Mouse (Mus musculus) stomach, adult 2 months (tissue): Measurements from ENCODE around the gene Slc23a3. TPM values are rescaled to one million over a fixed set of nuclear protein-coding genes. Genes with fewer than 3 reads are reported as not detected.

Experiments
- polyA plus RNA-seq: library from polyadenylated mRNA; depleted of rRNA; stranded (reverse); fragments of >200 nt; gene quantifications from 2 replicates; pipeline ENCODE4 v1.2.3, GENCODE M21; 2012; rRNA removed

The Slc23a3 gene
- 9.6 and 9.8 TPM in 2 replicates for polyA plus RNA-seq

DNA sequence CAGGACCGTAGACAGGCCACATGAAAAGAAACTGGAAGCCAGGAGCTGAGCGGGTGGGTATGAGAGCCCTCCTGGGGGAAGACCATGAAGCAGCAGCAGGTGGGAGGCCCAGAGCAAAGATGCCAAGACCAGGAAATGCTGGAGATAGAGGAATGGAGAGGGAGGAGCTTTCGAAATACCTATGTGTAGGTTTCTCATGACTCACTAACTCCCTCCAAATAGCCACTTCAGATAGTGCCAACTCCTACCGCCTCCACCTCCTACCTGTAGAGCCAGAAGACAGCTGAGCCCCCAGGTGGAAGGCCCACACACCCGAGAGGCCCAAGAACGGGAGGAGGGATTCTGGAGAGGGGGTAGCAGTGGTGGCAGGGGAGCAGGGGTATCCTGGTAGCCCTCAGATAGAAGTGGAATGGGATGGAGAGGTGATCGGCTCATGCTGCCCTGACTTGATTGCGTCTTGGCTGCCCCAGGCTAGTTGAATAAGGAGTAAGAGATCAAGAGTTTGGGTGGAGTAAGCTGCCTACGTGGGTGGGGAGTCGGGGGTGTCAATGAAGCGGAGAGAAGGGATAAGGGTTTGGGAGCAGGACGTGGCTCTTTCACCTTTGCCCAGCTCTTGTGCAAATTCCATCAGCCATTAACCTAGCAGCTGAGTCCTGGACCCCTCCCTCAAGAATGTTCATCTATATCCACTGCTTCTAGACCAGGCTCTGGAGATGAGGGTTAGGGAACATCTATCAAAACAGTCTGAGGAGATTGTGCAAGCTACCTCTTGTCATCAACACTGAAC lies at the start of gene Slc23a3:
Slc23a3 (minus strand) TSS at position 470 of the 787 bp plus-strand sequence.

DNA sequence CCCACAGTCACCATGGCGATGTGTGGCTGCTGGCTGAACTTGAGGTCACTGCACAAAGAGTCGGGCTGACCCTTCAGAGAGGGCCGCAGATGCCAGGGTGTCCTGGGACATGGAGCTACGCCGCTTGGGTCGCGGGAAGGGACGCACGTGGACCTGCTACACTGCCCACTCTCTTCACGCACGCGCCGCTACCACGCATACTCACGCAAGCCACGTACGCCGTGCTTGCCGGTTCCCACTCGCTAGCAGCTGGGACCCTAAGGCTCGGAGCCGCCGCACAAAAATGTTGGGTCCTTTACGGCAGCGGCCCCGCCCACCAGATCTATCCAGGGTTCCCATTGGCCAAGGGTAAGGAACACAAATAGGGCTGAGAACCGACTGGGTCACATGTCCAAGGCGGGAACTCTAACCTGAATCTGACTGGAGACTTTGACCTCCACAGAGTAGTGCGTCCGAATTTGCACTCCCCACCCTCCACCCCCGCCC lies 46.5 kb upstream of the Slc23a3 start, which contains the start of gene Abcb6:
Abcb6 (minus strand) TSS at position 288 of the 486 bp plus-strand sequence.

DNA sequence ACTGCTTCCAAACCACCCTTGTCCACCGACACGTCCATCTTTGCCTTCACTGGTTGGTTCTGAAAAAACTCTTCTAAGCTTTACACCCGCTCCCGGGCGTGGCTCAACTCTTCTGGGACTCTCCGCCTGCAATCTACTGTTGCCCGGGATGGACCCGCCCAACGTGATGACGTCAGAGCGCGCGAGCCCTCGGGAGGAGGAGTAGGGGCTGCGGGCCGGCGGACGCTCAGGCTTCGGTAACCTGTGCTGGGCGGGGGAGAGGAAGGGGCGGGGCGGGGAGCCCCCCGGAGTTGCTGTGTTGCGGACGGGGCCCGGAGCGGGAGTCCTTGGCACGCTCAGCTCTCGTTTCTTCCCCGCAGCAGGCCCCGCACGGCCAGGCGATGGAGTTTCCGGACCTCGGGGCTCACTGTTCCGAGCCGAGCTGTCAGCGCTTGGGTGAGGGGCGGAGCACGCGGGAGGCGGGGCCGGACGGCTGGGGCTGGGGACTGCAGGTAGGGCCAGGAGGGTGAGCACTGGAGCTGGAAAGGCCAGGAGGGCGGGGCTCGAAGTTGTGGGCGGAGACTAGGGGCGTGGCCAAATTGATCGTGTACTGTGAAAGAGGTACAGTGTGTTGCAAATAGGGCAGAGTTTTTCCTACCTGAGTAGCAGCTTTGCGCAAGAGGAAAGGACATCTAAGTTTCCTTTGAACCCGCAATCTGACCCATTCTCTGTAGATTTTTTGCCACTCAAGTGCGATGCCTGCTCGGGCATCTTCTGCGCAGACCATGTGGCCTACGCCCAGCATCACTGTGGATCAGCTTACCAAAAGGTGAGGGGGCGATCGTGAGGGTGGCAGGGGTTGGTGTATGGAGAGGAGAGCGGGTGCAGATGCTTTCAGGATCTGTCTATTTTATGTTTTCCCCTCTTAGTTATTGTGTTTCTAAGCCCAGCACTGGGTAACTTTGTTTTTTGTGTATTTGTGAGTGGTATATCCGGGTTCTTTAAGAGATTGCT lies 35.1 kb upstream of the Slc23a3 start, which contains the start of gene Zfand2b:
Zfand2b (plus strand) TSS at position 175 of the 993 bp plus-strand sequence.

DNA sequence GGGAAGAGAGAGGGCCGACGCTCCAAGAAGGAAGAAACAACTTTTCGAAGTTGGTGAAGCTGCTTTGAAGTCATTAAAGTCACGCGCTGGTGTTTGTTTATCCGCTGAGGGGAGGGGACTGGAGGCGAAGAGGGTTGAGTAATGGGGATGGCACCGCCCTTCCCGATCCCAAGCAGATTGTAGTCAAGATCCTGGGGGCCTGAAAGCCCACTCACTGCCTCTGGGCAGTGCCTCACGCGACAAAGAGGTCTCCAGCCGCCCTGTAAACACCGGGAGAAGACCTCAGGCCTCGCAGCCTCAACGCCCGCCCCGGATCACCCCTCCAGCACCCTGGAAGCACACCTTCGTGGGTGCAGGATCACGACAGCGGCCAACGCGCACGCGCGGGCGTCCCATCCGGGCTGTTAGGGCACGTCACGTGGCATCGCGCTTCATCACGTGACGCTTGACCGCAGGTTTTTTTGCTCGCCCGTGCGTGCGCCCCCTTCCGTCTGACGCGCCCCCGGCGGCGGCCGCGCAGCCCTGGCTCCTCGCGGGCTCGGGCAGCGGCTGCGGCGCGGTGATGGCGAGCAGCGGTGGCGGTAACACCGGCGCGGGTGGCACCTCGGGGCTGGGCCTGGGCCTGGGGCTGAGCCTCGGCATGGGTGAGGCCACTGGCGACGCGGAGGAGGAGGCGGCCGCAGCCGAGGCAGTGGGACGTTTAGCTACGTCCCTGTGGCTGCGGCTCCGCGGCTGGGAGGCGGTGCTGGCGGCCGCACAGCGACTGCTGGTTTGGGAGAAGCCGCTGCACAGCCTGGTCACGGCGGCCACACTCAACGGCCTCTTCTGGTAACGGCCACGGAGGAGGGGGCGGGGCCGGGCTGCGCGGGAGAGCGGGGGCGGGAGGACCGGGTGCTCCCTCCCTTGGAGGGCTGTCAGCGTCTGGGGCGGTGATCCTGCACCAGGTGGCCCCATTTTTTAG lies 8.9 kb upstream of the Slc23a3 start, which contains the start of the genes Cnppd1 and Retreg2:
Cnppd1 (minus strand) TSS at position 411 of the 961 bp plus-strand sequence.
Retreg2 (plus strand) TSS at position 478 of the 961 bp plus-strand sequence.

DNA sequence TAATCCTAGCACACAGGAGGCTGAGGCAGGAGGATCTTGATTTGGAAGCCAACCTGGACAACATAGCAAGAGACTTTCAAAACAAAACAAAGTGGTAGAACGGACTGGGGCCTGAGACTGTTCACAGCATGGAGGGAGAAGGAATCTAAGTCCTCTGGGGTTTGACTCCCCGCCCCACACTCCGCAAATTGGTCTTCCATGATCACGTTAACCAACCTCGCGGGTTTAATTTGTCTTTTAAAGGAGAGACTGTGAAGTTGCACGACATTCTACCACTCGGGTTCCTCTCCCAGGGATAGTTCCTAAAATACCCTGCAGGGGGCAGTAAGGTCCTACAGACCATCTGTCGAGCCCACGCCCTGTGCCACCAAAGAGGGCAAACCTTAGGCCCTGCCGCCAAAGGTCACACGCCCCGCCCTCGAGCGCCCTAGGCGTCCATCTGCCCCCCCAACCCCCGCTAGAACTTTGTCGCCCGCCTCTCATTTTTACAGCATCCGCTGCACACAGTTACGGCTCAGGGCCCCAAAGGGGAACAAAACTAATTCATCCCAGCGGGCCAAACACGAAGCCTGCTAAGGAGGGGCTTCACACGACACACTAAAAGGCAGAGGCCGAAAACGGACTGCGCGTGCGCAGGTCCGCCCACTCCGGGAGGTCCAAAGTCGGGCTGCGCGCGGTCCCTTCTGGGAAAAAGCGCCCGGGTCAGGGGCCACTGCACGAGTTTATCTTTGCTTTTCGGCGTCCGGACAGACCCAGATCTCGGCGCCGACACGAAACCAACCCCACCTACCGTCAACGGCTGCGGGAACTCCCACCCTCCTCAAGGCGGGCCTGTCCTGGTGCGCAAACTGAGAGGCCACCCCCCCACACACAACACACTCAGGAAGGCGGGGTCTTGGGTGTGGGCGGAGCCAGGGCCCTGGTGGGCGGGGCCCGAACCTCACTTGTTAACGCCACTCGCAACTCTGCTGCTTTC lies 9.1 kb downstream of the Slc23a3 start, which contains the start of gene Nhej1:
Nhej1 (minus strand) TSS at position 855 of the 976 bp plus-strand sequence.

Other genes with a start within 250 kb of the Slc23a3 start
- gene Fev, start 248.5 kb downstream of the Slc23a3 start, polyA plus RNA-seq = 0.46 and 1.0 TPM in 2 replicates
- 0.32 and 0.60 TPM in 2 replicates for gene Cryba2, start 240.7 kb downstream of the Slc23a3 start, polyA plus RNA-seq
- 0.02 TPM in 1 of 2 replicates, not detected in the other for gene Cfap65, start 198.3 kb downstream of the Slc23a3 start, polyA plus RNA-seq
- gene Ihh, start 182.2 kb downstream of the Slc23a3 start, polyA plus RNA-seq = 47.6 and 74.9 TPM in 2 replicates
- 1.4 and 1.6 TPM in 2 replicates for gene Nhej1, start 8.7 kb downstream of the Slc23a3 start, polyA plus RNA-seq
- gene Cnppd1, start 8.8 kb upstream of the Slc23a3 start, polyA plus RNA-seq = 31.3 and 32.1 TPM in 2 replicates
- gene Retreg2, start 8.9 kb upstream of the Slc23a3 start, polyA plus RNA-seq = 47.6 and 50.4 TPM in 2 replicates
- gene Zfand2b, start 34.8 kb upstream of the Slc23a3 start, polyA plus RNA-seq = 44.4 and 49.7 TPM in 2 replicates
- gene Abcb6, start 46.5 kb upstream of the Slc23a3 start, polyA plus RNA-seq = 21.4 and 25.5 TPM in 2 replicates
- gene Ankzf1, start 58.3 kb upstream of the Slc23a3 start, polyA plus RNA-seq = 6.0 and 8.2 TPM in 2 replicates
- gene Atg9a, start 58.3 kb upstream of the Slc23a3 start, polyA plus RNA-seq = 38.9 TPM in 2 replicates
- gene Glb1l, start 76.9 kb upstream of the Slc23a3 start, polyA plus RNA-seq = 1.3 and 1.7 TPM in 2 replicates
- 117 and 123 TPM in 2 replicates for gene Stk16, start 76.9 kb upstream of the Slc23a3 start, polyA plus RNA-seq
- 127 and 134 TPM in 2 replicates for gene Tuba4a, start 86.0 kb upstream of the Slc23a3 start, polyA plus RNA-seq
- gene A630095N17Rik, start 98.2 kb upstream of the Slc23a3 start, polyA plus RNA-seq = not detected in 2 replicates
- 21.5 and 25.7 TPM in 2 replicates for gene Dnajb2, start 102.5 kb upstream of the Slc23a3 start, polyA plus RNA-seq
- gene Ptprn, start 130.6 kb upstream of the Slc23a3 start, polyA plus RNA-seq = 4.7 and 4.9 TPM in 2 replicates
- 7.9 and 12.7 TPM in 2 replicates for gene Resp18, start 144.5 kb upstream of the Slc23a3 start, polyA plus RNA-seq
- 66.8 and 78.7 TPM in 2 replicates for gene Dnpep, start 184.1 kb upstream of the Slc23a3 start, polyA plus RNA-seq
- 377 and 872 TPM in 2 replicates for gene Des, start 226.4 kb upstream of the Slc23a3 start, polyA plus RNA-seq
- gene Speg, start 241.4 kb upstream of the Slc23a3 start, polyA plus RNA-seq = 59.2 and 90.1 TPM in 2 replicates